Mouse (Mus musculus) cerebellum, adult 11 months (tissue): ENCODE measurements around the gene Cpxm1.
"Not testable (repeated sequence)": the region's sequence is repeated elsewhere in the genome, so short reads cannot be mapped to it uniquely, and the experiment has no call there.

Source experiments
- DNase-seq: peaks from one replicate; pipeline ENCODE4 v3.0.0; 2022

The Cpxm1 gene

GRCm38 (mm10) chr2:130400046-130400445 lies 2.7 kb upstream of the Cpxm1 start:
- DNase-seq = no peak

DNA sequence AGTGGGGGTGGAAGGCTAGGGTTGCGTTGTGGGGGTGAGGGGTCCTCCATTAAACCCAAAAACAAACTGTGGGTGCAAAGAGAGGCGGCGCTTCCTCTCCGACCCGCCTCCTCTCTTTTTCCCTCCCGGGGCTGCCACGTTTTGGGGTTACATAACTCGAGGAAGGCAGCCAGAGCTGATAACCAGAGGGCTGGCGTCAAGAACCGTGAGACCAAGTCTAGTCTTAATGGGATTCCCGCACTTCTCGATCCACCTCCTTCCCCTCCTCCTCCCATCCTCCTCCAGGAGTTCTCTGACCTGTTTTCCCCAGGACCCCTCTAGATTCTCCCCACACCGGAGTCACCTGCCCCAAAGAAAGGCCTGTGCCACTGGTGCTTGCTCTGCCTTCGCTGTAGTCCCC lies 717 bp upstream of the Cpxm1 start:
- DNase-seq = no peak

DNA sequence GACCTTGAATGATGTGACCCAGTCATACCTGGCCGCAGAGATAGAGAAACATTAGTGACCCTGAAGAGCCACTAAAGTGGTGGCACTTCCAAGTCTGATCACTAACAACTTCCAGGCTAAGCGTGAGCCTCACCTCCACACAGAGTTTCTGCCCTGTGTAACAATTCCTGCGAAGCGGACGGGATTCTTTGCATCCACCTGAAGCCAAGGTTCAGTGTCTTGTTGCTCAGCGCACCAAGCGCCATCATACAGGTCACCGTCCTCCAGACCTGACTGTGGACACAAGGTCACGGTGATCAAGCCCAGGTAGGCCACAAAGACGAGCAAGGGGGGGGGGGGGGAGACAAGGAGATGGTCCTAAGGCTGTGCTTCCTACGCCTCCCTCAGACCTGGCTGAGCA lies 1.7 kb downstream of the Cpxm1 start:
- DNase-seq = no peak

DNA sequence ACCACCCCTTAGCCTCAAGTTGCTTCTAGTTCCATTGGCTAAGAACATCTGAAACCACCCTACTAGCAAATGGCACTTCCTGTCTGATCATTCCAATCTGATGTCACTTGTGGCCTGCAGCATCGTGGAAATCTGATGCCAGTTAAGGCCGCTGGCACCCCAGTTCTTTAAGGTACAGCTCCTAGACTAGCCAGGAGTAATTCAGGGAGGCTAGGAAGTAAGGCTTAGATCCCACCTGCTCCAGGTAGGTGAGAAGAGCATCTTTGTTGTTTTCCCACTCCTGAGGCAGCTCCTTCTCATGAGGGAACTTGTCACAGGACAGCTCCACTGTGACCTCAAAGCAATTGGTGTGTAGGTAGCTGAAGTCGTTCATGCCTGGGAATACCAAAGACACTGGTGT lies 4.5 kb downstream of the Cpxm1 start:
- no peak for DNase-seq

- DNase-seq = no peak
Measured at GRCm38 (mm10) chr2:130390993-130391625, 6.3 kb downstream of the Cpxm1 start.

GRCm38 (mm10) chr2:130388796-130389195 lies 8.6 kb downstream of the Cpxm1 start:
- no peak for DNase-seq

DNA sequence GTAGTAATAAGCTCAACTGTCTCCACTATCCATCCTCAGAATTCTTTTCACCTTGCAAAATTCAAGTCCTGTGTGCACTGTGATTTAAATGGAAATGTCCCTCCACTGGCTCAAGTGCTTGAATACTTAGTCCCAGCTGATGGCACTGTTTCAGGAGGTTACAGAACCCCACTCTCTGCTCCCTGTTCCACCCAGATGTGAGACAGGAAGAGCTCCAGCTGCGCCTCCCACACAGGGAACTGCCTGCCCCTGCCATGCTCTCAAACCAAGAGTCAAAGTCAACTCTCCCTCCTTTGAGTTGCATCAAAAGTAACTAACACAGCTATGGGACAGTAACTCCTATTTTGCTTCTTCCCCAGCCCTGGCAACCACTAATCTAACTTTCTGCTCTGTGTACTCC lies 11.2 kb downstream of the Cpxm1 start:
- no peak for DNase-seq

- no peak for DNase-seq
Measured at GRCm38 (mm10) chr2:130383895-130384294, 13.5 kb downstream of the Cpxm1 start.

DNA sequence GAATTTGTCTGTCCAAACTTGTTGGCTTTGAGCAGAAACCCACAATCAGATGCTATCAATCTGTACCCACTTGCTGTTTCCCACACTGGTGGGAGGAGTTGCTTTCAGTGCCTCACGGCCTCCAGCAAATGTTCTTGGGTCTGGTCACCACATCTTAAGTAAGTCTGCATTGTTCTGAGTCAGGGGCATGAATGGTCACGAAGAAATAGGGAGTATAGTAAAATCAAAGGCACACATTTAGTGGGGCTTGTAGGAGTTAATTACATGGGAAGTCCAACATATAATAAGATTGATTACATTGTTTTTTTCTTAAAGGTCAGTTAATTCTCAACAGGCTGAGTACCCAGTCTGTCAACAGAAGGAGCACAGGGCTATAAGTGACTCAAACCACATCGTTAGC lies 14.2 kb downstream of the Cpxm1 start:
- no peak for DNase-seq

GRCm38 (mm10) chr2:130374951-130375350 lies 22.4 kb downstream of the Cpxm1 start:
- no peak for DNase-seq

DNA sequence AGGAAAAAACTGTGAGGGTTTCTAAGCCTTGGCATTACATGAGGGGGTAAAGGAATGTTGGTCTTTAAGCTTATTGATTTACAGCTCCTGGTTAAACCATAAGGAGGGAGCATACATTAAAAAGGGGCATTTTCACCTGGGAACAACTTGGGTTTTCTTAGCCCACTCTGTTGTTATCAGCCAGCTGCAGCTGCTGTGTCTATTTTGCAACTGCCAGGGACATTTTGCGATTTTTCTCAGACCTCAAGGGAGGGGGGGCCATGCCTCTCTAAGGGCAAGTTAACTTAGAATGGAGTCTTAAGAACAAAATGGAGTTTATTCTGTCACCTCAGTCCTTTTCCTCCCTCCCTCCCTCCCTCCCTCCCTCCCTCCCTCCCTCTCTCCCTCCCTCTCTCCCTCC lies 24.3 kb downstream of the Cpxm1 start:
- not testable (repeated sequence) for DNase-seq

DNA sequence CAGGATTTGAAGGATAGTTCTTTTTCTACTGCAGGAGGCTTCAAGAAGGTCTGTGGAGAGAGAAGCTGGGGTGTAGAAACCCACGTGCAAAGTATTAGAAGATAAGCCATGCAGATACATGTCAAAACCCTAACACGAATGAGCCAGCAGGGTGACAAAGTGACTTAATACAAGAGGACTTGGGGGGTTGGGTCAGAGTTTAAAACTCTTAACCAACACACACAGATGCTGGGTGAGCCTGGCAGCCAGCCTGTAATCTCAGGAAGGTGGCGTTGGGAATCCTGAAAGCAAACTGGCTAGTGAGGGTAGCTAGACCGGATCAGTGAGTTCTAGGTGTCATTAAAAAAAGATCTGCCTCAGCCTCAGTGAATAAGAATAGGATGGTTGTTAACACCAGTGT lies 30.0 kb downstream of the Cpxm1 start:
- DNase-seq = no peak

DNA sequence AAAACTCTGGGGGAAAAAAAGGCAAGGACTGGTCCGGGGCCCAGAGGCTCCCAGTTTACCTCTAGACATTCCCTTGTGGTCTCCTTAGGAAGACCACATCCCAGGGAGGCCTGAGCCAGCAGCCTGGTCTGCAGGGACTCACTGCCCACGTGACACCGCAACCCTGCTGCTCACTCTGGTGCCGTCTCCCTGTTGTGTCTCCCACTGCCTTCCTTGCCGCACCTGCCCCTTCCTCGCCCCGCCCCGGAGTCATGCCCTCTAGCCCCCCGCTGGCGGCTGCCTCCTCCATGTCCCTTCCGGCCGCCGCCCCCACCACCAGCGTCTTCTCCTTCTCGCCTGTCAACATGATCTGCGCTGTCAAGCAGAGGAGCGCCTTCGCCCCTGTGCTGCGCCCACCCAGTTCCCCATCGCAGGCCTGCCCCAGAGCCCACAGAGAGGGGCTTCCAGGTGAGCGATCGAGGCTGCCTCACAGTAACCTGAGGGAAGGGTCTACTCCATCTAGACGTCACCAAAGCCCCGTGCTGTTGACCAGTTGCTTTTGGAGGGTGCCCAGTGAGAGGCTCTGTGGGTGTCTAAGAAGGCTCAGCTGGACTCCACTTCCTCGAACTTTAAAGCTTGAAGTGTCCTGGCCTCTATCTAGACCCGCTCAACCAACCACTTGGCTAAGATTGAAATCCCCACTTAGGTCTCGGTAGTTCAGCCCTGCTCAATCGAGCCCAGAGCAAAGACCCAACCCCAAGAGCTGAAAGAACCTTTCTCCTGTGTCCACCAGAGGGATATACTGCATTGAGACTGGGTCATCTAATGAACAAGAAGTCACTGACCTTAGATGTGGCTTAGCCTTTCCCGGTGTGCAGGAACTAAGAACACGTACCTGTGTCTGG lies 31.9 kb downstream of the Cpxm1 start:
- no peak for DNase-seq

GRCm38 (mm10) chr2:130362511-130363026 lies 34.8 kb downstream of the Cpxm1 start:
- no peak for DNase-seq

DNA sequence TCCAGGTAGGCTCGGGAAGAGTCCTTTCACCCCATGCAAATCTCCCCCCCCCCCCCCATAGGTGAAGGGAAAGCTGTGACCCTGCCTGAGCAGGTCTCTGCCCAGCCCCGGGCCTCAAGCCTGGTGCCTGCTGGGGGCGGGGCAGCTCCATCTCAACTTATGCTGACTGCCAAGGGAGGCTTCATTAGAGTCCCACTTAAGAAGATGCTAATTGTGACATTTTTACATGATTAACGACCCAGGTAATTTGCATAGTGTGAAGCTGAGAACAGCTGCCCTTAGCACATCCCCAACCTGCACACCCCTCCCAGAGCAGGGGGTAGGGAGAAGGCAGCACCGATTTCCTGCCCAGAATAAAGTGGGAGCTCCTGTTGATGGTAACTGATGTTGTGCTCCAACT lies 38.5 kb downstream of the Cpxm1 start:
- no peak for DNase-seq

GRCm38 (mm10) chr2:130357551-130357950 lies 39.8 kb downstream of the Cpxm1 start:
- no peak for DNase-seq

GRCm38 (mm10) chr2:130353889-130354288 lies 43.5 kb downstream of the Cpxm1 start:
- no peak for DNase-seq

- DNase-seq = no peak
Measured at GRCm38 (mm10) chr2:130353411-130353810, 44.0 kb downstream of the Cpxm1 start.

DNA sequence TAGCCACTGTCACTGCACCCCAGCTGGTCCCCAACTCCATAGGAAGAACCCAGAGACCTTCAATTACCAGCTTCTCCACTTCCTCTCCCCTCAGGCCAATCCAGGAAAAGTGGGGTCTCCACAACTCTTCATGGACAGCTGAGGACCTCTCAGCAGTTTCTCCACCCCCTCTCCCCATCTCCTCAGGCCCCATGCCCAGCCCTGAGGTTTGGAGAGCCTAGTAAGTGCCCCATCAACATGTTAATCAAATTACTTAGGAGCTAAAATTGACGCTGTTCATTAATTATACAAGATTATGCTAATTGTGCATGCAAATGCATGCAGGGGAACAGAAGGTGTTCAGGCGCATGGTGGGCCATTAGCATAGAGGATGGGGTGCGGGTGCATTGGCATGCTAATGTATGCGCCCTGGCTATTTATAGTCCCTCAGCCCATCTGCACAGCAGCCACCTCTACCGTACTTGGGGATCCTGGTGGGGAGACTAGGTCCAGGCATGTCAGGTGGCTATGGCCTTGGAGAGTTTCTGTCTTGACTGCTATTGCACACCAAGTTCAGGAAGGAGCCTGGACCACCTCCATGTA lies 45.5 kb downstream of the Cpxm1 start:
- DNase-seq = no peak

GRCm38 (mm10) chr2:130350376-130350775 lies 47.0 kb downstream of the Cpxm1 start:
- no peak for DNase-seq

DNA sequence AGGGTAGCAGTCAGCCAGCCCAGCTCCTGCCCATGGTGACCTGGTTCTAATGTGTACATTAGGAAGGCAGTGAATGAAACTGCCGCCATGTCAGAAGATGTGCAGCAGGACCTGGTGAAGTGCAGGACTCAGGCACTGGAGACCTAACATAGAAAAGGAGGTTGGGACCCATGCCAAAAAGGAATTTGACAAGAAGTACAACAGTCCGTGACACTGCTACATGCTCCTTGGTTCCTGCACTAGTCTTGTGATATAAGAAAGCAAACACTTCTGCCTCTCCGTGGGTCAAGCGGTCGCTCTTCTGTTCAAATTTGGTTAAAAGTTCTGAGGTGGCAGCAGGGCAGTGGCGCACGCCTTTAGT lies 56.2 kb downstream of the Cpxm1 start:
- DNase-seq = no peak
